Mouse (Mus musculus): ENCODE results near the gene Aifm1. TPM values are rescaled to one million over a fixed set of nuclear protein-coding genes. Genes with fewer than 3 reads are reported as not detected.
"Not testable (repeated sequence)": the region's sequence is repeated elsewhere in the genome, so short reads cannot be mapped to it uniquely, and the experiment has no call there.

The Aifm1 gene
- total RNA-seq, 2 experiments from 2014 or later = 24.5 to 24.7 TPM

DNA sequence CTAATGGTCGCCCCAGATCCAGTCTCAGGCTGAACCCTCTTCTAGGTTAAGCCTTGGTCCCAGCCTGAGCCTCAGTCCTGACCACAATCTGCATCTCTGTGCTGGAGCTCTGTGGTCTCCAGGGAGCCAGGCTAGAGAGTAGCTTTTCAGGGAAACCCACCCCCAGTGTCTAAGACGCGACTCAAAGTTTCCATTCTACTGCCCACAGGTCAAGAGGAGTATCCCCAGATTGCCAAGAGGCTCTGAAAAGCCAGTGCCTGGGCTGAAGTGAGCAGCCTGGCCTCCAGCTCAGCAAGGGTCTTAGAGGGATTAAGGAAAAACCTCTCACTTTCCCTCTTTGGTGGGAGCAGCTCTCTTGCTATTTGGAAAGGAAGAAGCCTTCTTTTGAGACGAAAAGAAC lies 51.1 kb downstream of the Aifm1 start:
- intact Hi-C loops (cut with DNase I) = no loop called here
- DNase-seq (ENCODE audit: extremely low spot score in 1 of 2, low spot score in 2 of 2) = no peak

GRCm38 (mm10) chrX:48461006-48461405 lies 52.4 kb downstream of the Aifm1 start:
- no peak for DNase-seq (ENCODE audit: extremely low spot score in 1 of 2, low spot score in 2 of 2)
- intact Hi-C loops (cut with DNase I) = no loop called here

- DNase-seq (ENCODE audit: extremely low spot score in 1 of 2, low spot score in 2 of 2) = no peak
- intact Hi-C loops (cut with DNase I) = no loop called here
Observed at GRCm38 (mm10) chrX:48460496-48460895, 52.9 kb downstream of the Aifm1 start.

DNA sequence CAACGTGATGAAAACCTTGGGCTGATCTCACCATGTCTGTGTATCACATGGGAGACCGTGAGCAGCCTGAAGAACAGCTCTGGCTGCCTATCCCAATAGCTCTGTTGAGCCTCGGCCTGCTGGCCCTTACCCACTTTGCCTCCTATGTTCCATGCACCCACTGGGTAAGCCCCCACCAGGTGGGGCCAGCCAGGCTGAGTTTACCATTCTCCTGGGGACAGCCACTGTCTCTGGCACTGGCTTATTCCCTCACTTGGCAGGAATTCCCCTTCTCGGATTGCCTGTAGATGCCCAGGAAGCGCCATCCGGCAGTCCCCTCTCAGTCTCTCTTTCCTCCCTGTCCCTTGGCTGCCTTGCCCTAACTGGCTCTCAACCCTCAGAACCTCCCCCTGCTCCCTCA lies 56.4 kb downstream of the Aifm1 start:
- DNase-seq (ENCODE audit: extremely low spot score in 1 of 2, low spot score in 2 of 2) = no peak
- intact Hi-C loops (cut with DNase I) = no loop called here

GRCm38 (mm10) chrX:48455018-48455417 lies 58.3 kb downstream of the Aifm1 start:
- no peak for DNase-seq (ENCODE audit: extremely low spot score in 1 of 2, low spot score in 2 of 2)
- intact Hi-C loops (cut with DNase I) = no loop called here

- intact Hi-C loops (cut with DNase I) = no loop called here
- no peak for DNase-seq (ENCODE audit: extremely low spot score in 1 of 2, low spot score in 2 of 2)
Observed at GRCm38 (mm10) chrX:48454495-48454878, 58.9 kb downstream of the Aifm1 start.

DNA sequence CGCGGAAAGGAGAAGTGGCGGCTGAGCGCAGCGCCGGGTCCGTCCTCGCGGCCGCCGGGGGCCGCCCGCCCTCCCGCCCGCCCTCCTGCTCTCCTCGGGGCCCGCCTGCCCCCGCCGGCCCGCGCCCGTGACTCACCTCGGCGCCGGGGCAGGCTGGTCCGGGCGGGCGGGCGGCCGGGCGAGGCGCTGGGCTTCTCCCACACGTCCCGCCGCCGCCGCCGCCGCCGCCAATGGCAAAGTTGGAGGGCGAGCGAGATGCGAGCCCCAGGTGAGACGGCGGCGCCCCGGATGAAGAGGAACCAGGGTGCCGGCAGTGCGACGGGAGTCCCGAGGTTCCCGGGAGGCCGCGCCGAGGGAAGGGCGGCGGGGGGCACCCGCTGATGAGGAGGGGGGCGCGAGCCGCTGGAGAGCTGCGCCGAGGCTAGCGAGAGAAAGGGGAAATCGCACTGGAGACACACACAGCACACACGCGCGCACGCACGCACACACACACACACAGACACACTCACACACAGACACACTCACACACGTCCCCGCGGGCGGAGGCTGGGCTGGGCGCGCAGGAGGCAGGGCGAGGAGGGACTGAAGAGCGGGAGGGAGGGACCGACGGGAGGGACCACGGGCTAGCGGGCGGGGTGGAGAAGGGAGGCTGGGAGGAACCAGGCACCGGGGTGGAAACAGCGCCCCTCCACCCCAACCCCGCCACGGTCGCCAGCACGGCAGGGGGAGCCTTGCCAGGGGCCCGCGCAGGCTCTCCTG lies 59.4 kb downstream of the Aifm1 start:
- intact Hi-C loops (cut with DNase I) = no loop called here
- DNase-seq (ENCODE audit: extremely low spot score in 1 of 2, low spot score in 2 of 2) = peak in 1 of 2 experiments; percentile 78

GRCm38 (mm10) chrX:48452931-48453673 lies 60.3 kb downstream of the Aifm1 start:
- peak in 1 of 2 experiments; percentile 28 for DNase-seq (ENCODE audit: extremely low spot score in 1 of 2, low spot score in 2 of 2)
- intact Hi-C loops (cut with DNase I) = no loop called here

GRCm38 (mm10) chrX:48452231-48452890 lies 61.0 kb downstream of the Aifm1 start:
- intact Hi-C loops (cut with DNase I) = no loop called here

GRCm38 (mm10) chrX:48449646-48450045 lies 63.7 kb downstream of the Aifm1 start:
- DNase-seq (ENCODE audit: extremely low spot score in 1 of 2, low spot score in 2 of 2) = no peak
- intact Hi-C loops (cut with DNase I) = no loop called here

More at GRCm38 (mm10) chrX:48452231-48452890, 61.0 kb downstream of the Aifm1 start:
- no peak for DNase-seq (ENCODE audit: extremely low spot score in 1 of 2, low spot score in 2 of 2)

DNA sequence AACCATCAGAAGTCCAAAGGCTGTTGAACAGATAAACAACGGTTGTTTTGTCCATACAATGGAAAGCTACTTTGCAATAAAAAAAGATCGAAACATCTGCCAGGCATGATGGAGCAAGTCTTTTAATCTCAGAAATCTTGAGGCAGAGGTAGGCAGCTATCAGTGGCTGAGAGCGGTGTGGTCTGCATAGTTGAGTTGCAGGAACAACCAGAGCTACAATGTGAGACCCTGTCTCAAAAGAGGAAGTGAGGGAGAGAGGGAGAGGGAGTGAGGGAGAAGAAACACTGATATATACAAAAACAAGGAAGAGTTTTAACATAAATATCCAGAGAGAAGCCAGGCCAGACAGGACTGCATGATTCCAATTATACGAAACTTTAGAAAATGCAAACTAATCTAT lies 68.7 kb downstream of the Aifm1 start:
- DNase-seq (ENCODE audit: extremely low spot score in 1 of 2, low spot score in 2 of 2) = no peak
- intact Hi-C loops (cut with DNase I) = no loop called here

DNA sequence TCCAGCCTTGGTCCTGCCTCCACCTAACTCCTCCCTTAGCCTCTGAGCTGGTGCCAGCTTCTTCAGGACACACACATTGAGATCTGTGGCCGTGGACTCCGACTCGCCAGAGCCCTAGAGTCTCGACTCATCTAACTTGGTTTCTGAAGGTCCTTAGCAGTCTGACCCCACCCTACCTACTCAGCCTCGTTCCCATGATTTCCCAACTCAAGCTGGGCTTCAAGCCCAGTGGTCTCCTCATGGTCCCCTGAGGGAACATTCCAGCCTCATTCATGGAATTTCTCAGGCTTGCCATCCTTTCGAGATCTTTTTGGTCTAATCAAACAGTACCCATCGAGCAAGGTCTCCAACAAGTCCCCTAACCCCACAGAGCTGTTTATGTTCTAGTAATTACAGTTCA lies 71.4 kb downstream of the Aifm1 start:
- intact Hi-C loops (cut with DNase I) = no loop called here

DNA sequence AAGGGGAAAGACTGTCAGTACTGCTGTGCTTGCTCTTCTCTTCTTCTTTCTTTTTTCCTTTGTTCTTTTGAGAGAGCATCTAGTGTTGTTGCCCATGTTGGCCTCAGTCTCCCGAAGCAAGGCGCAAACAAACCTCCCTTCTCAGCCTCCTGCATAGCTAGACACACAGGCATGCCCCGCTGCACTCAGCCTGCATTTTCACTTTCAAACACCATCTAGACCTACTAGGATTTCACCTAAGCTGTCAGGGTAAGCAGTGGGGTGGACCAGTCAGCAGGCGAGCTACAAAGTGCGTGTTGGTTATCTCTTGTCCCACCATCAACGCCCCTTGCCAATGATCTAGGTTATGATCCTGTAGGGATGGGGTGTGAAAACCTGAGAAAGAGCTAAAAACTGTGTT lies 71.8 kb downstream of the Aifm1 start:
- no peak for DNase-seq (ENCODE audit: extremely low spot score in 1 of 2, low spot score in 2 of 2)
- intact Hi-C loops (cut with DNase I) = no loop called here

More for the DNA sequence above, 71.4 kb downstream of the Aifm1 start:
- DNase-seq (ENCODE audit: extremely low spot score in 1 of 2, low spot score in 2 of 2) = no peak

GRCm38 (mm10) chrX:48439036-48439435 lies 74.3 kb downstream of the Aifm1 start:
- DNase-seq (ENCODE audit: extremely low spot score in 1 of 2, low spot score in 2 of 2) = no peak
- intact Hi-C loops (cut with DNase I) = no loop called here

DNA sequence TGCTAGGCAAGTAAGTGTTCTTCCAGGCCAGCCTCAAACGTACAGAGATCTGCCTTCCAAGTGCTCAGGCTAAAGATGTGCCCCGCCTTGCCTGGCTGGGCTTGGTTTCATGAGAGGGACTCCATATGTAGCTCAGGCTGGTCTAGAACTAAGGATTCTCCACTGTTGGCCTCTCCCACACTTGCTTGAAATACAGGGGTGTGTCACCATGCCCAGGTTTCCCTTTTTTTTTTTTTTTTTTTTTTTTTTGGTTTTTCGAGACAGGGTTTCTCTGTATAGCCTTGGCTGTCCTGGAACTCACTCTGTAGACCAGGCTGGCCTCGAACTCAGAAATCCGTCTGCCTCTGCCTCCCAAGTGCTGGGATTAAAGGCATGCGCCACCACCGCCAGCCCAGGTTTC lies 77.3 kb downstream of the Aifm1 start:
- DNase-seq (ENCODE audit: extremely low spot score in 1 of 2, low spot score in 2 of 2); intact Hi-C loops (cut with DNase I): not testable (repeated sequence)

DNA sequence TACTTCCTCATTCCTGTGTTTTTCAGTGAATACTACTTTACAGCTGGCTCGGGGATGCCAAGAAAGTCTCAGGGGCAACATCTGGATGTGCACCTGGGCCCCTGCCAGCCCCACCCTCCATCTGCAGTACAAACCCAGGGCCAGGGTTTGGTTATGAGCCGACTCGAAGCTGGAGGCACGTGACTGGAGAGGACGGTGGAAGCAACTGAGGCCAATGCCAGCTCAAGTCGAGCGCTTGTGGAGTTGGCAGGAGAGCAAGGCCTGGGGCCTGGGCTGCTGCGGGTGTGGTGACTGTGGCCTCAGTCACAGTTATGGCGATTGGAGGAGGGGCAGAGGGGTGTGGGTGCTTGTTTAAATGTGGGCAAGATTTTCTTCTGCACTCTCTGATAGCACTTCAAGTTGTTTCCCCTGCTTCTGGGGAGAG lies 77.9 kb downstream of the Aifm1 start:
- intact Hi-C loops (cut with DNase I) = no loop called here
- DNase-seq (ENCODE audit: extremely low spot score in 1 of 2, low spot score in 2 of 2) = no peak

GRCm38 (mm10) chrX:48434251-48434650 lies 79.1 kb downstream of the Aifm1 start:
- intact Hi-C loops (cut with DNase I) = no loop called here
- DNase-seq (ENCODE audit: extremely low spot score in 1 of 2, low spot score in 2 of 2) = no peak

- peak in 1 of 2 experiments; percentile 42 for DNase-seq (ENCODE audit: extremely low spot score in 1 of 2, low spot score in 2 of 2)
- intact Hi-C loops (cut with DNase I) = no loop called here
Observed at GRCm38 (mm10) chrX:48433527-48433899, 79.8 kb downstream of the Aifm1 start.

- no peak for DNase-seq (ENCODE audit: extremely low spot score in 1 of 2, low spot score in 2 of 2)
- intact Hi-C loops (cut with DNase I) = no loop called here
Observed at GRCm38 (mm10) chrX:48432599-48433526, 80.5 kb downstream of the Aifm1 start.
